Mouse (Mus musculus) liver, embryonic 12.5 days (tissue): ENCODE measurements around the gene Gdf2. TPM values are rescaled to one million over a fixed set of nuclear protein-coding genes. Genes with fewer than 3 reads are reported as not detected.

Source experiments
- ATAC-seq: fragments of 200-750 bp; cut with Nextera tagmentation; 2 replicates; pipeline ENCODE4 v1.8.0; 2017; ENCODE audit warnings: moderate number of reproducible peaks, mild to moderate bottlenecking, moderate library complexity
- H3K27ac ChIP-seq: fragments of 300-500 bp; sonication (generic); 2 replicates; pipeline ENCODE4 v1.5.1; 2016; ENCODE audit warnings: mild to moderate bottlenecking
- H3K27me3 ChIP-seq: fragments of 300-500 bp; sonication (generic); replicated peaks from 2 replicates; pipeline ENCODE4 v1.6.1; 2016; ENCODE audit warnings: mild to moderate bottlenecking, moderate library complexity
- H3K36me3 ChIP-seq: fragments of 300-500 bp; sonication (generic); 2 replicates; pipeline ENCODE4 v1.6.1; 2016; ENCODE audit warnings: mild to moderate bottlenecking, moderate library complexity
- H3K4me1 ChIP-seq: fragments of 300-500 bp; sonication (generic); 2 replicates; pipeline ENCODE4 v1.6.1; 2016
- H3K4me2 ChIP-seq: fragments of 300-500 bp; sonication (generic); 2 replicates; pipeline ENCODE4 v1.6.1; 2016; ENCODE audit warnings: mild to moderate bottlenecking, moderate library complexity
- H3K4me3 ChIP-seq: fragments of 300-500 bp; sonication (generic); 2 replicates; pipeline ENCODE4 v1.5.1; 2016; ENCODE audit warnings: mild to moderate bottlenecking, moderate library complexity
- H3K9ac ChIP-seq: fragments of 300-500 bp; sonication (generic); 2 replicates; pipeline ENCODE4 v1.6.1; 2016; ENCODE audit warnings: mild to moderate bottlenecking, moderate library complexity
- H3K9me3 ChIP-seq: fragments of 300-500 bp; sonication (generic); replicated peaks from 2 replicates; pipeline ENCODE4 v1.6.1; 2016; ENCODE audit warnings: mild to moderate bottlenecking, moderate library complexity
- WGBS: fragments of 180-500 bp; shearing (Covaris S2); methylation state at CpG from one replicate; pipeline ENCODE4 v1.1.7; 2016; ENCODE audit not compliant: insufficient replicate concordance; 5-methylcytosine and 5-hydroxymethylcytosine counted together
- polyA plus RNA-seq: library from polyadenylated mRNA; unstranded; fragments of >200 nt; fragmentation: Nextera tagmentation; extraction: Ambion mirVana; gene quantifications from 2 replicates; pipeline ENCODE4 v1.2.1, GENCODE M21; 2016

The Gdf2 gene
- polyA plus RNA-seq, 1 experiment from 2014 or later = 15.0 TPM

- H3K9me3 ChIP-seq = no peaks in the 10 kb centered on the region
- 3% methylated on average over 61 of the region's 85 CpGs for WGBS
- peaks cover 90% of the 10 kb centered on the region for H3K27me3 ChIP-seq
- no peaks in the 10 kb centered on the region for H3K36me3 ChIP-seq
- peak within 1 kb of the TSS; percentile 32; the same call in 1 of the 2 replicates for H3K9ac ChIP-seq
- H3K4me2 ChIP-seq = peak within 1 kb of the TSS; percentile 68
- H3K27ac ChIP-seq = no peak within 1 kb of the TSS; the same call in 1 of the 2 replicates
- ATAC-seq = no peak
- 0 out of 2 replicates have a peak, but pooled peaks cover 3% of the 10 kb centered on the region for H3K4me1 ChIP-seq
- H3K4me3 ChIP-seq = peak within 1 kb of the TSS; percentile 49
Measured at GRCm38 (mm10) chr14:33923168-33924070, 17.4 kb upstream of the Gdf2 start, which contains the start of gene Gdf10. Gdf10 (plus strand) TSS chr14:33923587.

DNA sequence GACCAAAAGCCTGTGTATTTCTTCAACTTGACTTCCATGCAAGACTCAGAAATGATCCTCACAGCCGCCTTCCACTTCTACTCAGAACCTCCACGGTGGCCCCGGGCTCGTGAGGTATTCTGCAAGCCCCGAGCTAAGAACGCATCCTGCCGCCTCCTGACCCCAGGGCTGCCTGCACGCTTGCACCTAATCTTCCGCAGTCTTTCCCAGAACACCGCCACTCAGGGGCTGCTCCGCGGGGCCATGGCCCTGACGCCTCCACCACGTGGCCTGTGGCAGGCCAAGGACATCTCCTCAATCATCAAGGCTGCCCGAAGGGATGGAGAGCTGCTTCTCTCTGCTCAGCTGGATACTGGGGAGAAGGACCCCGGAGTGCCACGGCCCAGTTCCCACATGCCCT lies 9.0 kb upstream of the Gdf2 start:
- no peaks in the 10 kb centered on the region for H3K4me1 ChIP-seq
- no peak for ATAC-seq
- WGBS = 32% methylated on average over 17 of the region's 17 CpGs
- H3K36me3 ChIP-seq = no peaks in the 10 kb centered on the region
- peaks cover 56% of the 10 kb centered on the region for H3K27me3 ChIP-seq
- H3K9ac ChIP-seq = no peak overlapping the region
- no peak overlapping the region for H3K27ac ChIP-seq
- no peaks in the 10 kb centered on the region for H3K9me3 ChIP-seq
- no peak overlapping the region for H3K4me2 ChIP-seq
- H3K4me3 ChIP-seq = no peak overlapping the region

DNA sequence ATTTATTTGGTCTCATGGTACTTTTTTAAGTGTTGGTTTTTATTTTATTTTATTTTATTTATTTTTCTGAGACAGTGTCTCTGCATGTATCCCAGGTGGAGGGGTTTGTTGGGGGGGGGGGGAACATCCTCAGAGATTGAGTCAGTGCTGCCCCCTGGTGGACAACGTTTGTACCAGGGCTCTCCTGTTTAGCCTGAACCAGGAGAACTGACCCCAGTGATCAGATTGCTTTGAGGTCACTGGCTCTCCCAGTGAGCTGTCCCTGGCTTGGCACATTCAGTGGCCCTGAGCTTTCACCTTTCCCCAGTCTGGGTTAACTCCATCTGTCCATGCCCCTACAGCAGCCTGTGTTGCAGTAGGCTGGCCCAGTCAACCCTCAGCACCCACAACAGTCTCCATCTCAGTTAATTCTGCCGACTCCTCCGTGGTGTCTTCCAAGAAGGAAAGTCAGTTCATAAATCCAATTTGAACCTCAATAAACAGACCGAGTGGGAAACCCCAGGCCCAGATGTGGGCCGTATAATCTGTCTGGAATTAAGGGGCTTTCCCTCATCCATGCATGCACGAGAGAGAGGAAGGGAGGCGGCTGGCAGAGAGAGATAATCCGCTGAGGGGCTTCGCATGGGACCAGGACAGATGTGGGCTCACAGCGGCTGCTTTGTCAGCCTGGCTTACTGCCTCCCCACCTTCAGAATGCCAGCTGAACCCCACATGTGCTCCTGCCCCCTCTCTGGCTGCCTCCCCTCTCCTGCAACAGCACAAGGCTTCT lies 7.7 kb upstream of the Gdf2 start:
- 43% methylated on average over 10 of the region's 10 CpGs for WGBS
- Histone ChIP-seq H3K4me2 (no peak overlapping the region), H3K36me3 (no peaks in the 10 kb centered on the region), H3K4me1 (no peaks in the 10 kb centered on the region), H3K9me3 (no peaks in the 10 kb centered on the region), H3K27ac (no peak overlapping the region), H3K27me3 (peaks cover 45% of the 10 kb centered on the region), H3K9ac (no peak overlapping the region), H3K4me3 (no peak overlapping the region)
- ATAC-seq = no peak

DNA sequence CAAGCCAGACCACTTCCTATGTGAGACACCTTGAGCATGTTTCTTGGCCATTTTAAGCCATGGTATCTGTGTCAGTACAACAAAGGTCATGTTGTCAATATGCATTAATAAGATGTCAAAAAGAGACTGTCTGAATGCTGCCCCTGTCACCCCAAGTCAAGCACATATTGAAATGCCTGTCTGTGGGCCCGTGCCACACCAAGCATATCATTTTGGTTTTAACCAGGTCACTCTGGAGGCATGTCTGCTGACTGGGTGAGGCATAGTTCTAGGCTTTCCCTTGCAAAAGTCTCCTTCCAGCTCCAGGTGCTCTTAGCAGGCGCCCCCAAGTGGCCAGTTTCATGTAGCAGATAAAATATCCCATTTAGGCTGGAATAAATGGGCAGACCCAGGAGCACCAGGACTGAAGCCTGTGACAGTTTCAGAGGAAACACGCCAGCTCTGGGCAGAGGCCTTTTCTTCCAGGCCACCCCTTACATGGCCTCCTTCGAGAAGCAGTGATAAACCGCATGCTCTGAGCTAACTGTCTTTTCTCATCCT lies 7.0 kb upstream of the Gdf2 start:
- ATAC-seq = no peak
- Histone ChIP-seq H3K27ac (no peak overlapping the region), H3K27me3 (peaks cover 40% of the 10 kb centered on the region), H3K36me3 (no peaks in the 10 kb centered on the region), H3K9me3 (no peaks in the 10 kb centered on the region), H3K4me3 (no peak overlapping the region), H3K4me2 (no peak overlapping the region), H3K4me1 (no peaks in the 10 kb centered on the region), H3K9ac (no peak overlapping the region)
- 28% methylated on average over 5 of the region's 5 CpGs for WGBS

DNA sequence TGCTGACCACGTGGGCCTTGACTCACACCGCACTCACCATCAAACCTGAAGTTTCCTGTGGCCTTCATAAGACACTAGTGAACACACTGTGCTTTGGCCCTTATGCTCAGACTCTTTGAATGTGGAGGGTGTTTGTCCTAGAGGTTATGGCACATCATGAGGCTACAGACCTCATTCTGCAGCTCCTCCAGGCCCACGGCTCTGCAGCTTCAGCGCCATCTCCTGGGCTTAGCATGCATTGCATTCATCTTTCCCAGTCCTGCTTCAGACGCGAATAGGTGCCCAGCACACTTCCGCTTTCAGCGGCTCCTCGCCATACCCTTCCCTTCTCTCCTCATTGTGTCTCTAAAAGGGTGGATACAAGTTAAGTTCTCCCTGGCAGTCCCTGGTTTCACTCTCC lies 1.7 kb upstream of the Gdf2 start:
- H3K27me3 ChIP-seq = 0 out of 2 replicates have a peak, but pooled peaks cover 3% of the 10 kb centered on the region
- no peaks in the 10 kb centered on the region for H3K4me1 ChIP-seq
- H3K9ac ChIP-seq = no peak overlapping the region
- H3K36me3 ChIP-seq = no peaks in the 10 kb centered on the region
- H3K9me3 ChIP-seq = no peaks in the 10 kb centered on the region
- no peak for ATAC-seq
- WGBS = 18% methylated on average over 9 of the region's 9 CpGs
- H3K27ac ChIP-seq = no peak overlapping the region
- 0 out of 2 replicates have a peak overlapping the region, but pooled peaks have one; percentile 23 for H3K4me2 ChIP-seq
- H3K4me3 ChIP-seq = no peak overlapping the region

DNA sequence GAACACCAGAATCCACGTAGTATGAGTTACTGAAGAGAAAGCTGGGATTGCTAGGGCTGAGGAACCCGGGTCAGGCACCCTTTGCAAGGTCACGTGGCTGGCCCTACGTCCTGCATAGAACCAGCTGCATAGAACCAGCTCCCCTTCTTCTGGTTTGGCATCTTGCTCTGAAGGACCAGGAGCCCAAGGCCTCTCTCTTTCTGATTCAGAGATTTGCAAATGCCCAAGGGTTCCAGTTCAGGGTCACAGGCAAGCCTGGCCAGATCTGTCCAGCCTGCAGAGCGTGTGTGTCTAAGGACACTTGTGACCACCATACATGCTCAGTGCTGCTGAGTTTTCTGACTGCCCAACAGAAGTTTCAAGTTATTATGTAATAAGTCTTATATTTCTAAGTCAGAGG lies 1.4 kb downstream of the Gdf2 start:
- no peak for ATAC-seq
- WGBS = 51% methylated on average over 5 of the region's 5 CpGs
- H3K4me3 ChIP-seq = 0 out of 2 replicates have a peak overlapping the region, but pooled peaks have one; percentile 8

GRCm38 (mm10) chr14:33946125-33946524 lies 5.3 kb downstream of the Gdf2 start:
- Histone ChIP-seq H3K4me2 (no peak overlapping the region), H3K4me1 (no peaks in the 10 kb centered on the region), H3K9me3 (no peaks in the 10 kb centered on the region), H3K27me3 (no peaks in the 10 kb centered on the region), H3K4me3 (no peak overlapping the region), H3K27ac (no peak overlapping the region), H3K36me3 (no peaks in the 10 kb centered on the region), H3K9ac (no peak overlapping the region)
- WGBS = 43% methylated on average over 6 of the region's 6 CpGs
- no peak for ATAC-seq

More for the DNA sequence above, 1.4 kb downstream of the Gdf2 start:
- no peak overlapping the region for H3K27ac ChIP-seq
- H3K9ac ChIP-seq = no peak overlapping the region
- H3K36me3 ChIP-seq = no peaks in the 10 kb centered on the region
- H3K9me3 ChIP-seq = no peaks in the 10 kb centered on the region
- no peaks in the 10 kb centered on the region for H3K4me1 ChIP-seq
- no peaks in the 10 kb centered on the region for H3K27me3 ChIP-seq
- peak overlapping the region; percentile 12; the same call in 1 of the 2 replicates for H3K4me2 ChIP-seq

GRCm38 (mm10) chr14:33952233-33952981 lies 11.6 kb downstream of the Gdf2 start:
- no peaks in the 10 kb centered on the region for H3K36me3 ChIP-seq
- H3K4me2 ChIP-seq = no peak overlapping the region
- H3K9me3 ChIP-seq = no peaks in the 10 kb centered on the region
- H3K27me3 ChIP-seq = no peaks in the 10 kb centered on the region
- H3K4me1 ChIP-seq = no peaks in the 10 kb centered on the region
- WGBS = 37% methylated on average over 6 of the region's 6 CpGs
- H3K9ac ChIP-seq = no peak overlapping the region
- H3K4me3 ChIP-seq = no peak overlapping the region
- no peak overlapping the region for H3K27ac ChIP-seq
- ATAC-seq = no peak

DNA sequence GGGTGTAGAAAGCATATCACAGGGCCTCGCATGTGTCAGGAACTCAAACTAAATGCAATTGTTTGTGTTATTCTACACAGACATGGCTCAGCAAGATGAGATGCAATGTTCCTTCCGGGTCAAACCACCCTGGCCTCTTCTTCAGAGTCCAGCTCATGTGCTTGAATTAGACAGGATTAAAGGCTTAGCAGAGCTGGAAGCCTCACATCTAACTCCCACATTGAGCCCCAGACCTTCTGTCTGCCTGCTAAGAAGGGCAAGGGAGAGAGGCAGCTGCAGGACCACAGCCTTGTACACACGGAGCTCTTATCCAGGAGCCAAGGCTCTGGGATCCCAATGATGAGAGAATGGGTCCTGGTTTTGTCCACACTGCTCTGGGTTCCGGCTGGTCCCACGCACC lies 12.9 kb downstream of the Gdf2 start, which contains the start of gene Rbp3:
TSS of gene Rbp3 (plus strand) at position 243 of the 400 bp plus-strand sequence.
- Histone ChIP-seq H3K4me2 (no peak within 1 kb of the TSS), H3K36me3 (no peaks in the 10 kb centered on the region), H3K27ac (no peak within 1 kb of the TSS), H3K4me3 (no peak within 1 kb of the TSS), H3K4me1 (0 out of 2 replicates have a peak, but pooled peaks cover 1% of the 10 kb centered on the region), H3K27me3 (no peaks in the 10 kb centered on the region), H3K9me3 (no peaks in the 10 kb centered on the region), H3K9ac (no peak within 1 kb of the TSS)
- no peak for ATAC-seq
- 70% methylated on average over 5 of the region's 5 CpGs for WGBS

DNA sequence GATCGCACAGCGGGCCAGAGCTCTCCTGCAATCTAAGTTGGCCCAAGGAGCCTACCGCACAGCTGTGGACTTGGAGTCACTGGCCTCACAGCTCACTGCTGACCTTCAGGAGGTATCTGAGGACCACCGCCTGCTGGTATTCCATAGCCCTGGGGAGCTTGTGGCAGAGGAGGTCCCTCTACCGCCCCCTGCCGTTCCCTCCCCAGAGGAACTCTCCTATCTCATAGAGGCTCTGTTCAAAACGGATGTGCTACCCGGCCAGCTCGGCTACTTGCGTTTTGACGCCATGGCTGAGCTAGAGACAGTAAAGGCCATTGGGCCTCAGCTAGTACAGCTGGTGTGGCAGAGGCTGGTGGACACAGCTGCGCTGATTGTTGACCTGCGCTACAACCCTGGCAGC lies 15.2 kb downstream of the Gdf2 start:
- Histone ChIP-seq H3K27ac (no peak overlapping the region), H3K9me3 (no peaks in the 10 kb centered on the region), H3K9ac (no peak overlapping the region), H3K36me3 (no peaks in the 10 kb centered on the region), H3K4me1 (0 out of 2 replicates have a peak, but pooled peaks cover 3% of the 10 kb centered on the region), H3K4me3 (no peak overlapping the region), H3K27me3 (no peaks in the 10 kb centered on the region), H3K4me2 (no peak overlapping the region)
- WGBS = 48% methylated on average over 13 of the region's 13 CpGs
- no peak for ATAC-seq

GRCm38 (mm10) chr14:33958186-33958585 lies 17.3 kb downstream of the Gdf2 start:
- Histone ChIP-seq H3K9me3 (no peaks in the 10 kb centered on the region), H3K4me2 (no peak overlapping the region), H3K27me3 (no peaks in the 10 kb centered on the region), H3K9ac (no peak overlapping the region), H3K4me3 (no peak overlapping the region), H3K4me1 (0 out of 2 replicates have a peak, but pooled peaks cover 3% of the 10 kb centered on the region), H3K27ac (no peak overlapping the region), H3K36me3 (no peaks in the 10 kb centered on the region)
- 54% methylated on average over 4 of the region's 4 CpGs for WGBS
- ATAC-seq = no peak
